Mouse (Mus musculus) CD8-positive naive resting alpha-beta T cell, adult 2 months (primary cell): Measurements from ENCODE around the gene Sipa1l1.

ENCODE experiments used
- DNase-seq, 2 experiments: peaks; one replicate each; pipeline ENCODE4 v3.0.0; 2022; ENCODE audit warnings: low read depth in 2 of 2, low spot score in 2 of 2

Sipa1l1 gene

DNA sequence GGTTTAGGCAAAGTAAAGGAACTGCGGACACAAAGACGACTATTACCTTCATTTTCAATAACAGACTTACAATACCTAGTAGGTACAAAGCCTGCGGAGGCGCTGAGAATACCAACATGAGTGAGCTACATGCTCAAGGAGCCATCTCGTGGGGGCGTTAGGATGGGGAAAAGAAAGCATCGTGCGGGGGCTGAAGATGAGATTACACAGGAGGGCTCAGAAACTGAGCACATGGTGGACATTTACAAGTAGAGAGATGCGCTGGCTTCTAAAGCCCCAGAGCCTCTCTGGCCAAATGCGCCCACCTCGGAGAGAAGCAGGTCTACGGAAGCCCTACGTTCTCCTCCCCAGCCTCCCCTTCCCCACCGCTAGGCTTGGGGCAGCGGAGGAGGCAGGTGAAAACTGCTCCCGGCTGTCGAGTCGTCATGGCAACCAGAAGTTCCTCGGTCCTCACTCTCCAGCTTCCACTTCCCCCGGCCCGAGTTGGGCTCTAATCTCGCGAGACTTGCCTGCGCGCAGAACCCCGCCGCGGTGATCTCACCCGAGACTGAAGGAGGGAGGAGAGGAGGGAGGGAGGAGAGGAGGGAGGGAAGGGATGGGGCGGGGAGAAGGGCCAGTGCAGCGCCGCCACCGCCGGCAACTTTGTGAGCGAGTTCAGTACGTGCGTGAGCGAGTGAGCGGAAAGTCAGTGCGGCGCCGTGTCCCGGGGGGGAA lies at the start of gene Sipa1l1:
Gene Sipa1l1, plus strand, starts transcription at position 501 of the 714 bp plus-strand sequence.
- peak; percentile 96 for DNase-seq

- no peak for DNase-seq
These were observed 47.2 kb upstream of the Sipa1l1 start for GRCm38 (mm10) chr12:82121947-82122346.

DNA sequence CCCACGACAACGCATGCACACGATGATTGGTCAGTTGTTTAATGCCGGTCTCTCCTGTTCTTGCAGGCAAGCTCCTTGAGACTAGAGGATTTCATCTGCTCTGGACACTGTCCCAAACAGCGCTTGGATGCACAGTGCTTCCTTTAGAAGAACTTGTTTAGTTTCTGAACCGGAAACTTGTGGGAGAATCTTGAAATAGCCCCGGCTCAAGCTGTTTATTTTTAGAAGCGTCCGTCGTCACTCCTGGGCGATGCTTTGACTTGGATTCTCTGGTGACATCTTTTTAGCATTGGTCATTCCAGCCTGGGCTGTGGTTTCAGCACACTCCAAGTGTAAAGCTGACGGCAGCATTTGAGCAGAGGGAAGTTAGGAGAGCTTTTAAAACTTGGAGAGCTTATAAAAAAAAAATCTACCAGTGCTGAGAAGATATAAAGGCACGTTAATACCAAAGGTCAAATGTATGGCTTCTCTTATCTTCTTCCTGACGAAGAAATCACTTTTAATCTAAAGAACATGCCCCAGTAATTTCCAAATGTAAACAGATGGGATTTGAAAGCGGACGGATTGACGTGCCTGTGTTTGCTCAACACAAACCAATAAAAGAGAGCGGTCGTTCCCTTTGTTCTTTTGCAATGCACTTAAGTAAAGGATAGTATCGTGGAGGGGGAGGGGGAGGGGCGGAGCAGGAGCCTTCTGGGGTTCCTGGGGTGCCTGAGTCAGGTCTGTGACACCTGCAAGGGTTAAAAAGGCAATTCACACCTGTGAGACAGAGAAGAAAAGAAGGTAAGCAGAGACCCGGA lies 46.5 kb upstream of the Sipa1l1 start:
- DNase-seq, result no peak

DNA sequence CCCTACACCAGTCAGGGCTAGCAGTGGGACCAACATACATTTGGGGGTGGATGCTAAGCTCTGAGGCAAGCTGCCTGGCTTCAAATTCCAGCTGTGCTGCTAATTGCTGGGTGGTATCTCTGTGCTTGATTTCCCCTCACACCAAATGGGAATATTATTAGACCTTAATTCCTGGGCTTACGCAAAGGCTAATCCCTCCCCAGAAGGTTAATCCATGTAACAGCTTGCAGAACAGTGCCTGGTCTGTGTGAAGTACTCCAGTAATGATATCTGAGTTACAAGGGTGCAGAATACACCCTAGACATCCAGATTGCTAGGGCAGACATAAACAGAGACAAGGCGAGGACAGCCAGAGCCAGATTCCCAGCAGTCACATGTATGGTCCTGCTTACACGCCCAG lies 42.3 kb upstream of the Sipa1l1 start:
- DNase-seq, result no peak

DNA sequence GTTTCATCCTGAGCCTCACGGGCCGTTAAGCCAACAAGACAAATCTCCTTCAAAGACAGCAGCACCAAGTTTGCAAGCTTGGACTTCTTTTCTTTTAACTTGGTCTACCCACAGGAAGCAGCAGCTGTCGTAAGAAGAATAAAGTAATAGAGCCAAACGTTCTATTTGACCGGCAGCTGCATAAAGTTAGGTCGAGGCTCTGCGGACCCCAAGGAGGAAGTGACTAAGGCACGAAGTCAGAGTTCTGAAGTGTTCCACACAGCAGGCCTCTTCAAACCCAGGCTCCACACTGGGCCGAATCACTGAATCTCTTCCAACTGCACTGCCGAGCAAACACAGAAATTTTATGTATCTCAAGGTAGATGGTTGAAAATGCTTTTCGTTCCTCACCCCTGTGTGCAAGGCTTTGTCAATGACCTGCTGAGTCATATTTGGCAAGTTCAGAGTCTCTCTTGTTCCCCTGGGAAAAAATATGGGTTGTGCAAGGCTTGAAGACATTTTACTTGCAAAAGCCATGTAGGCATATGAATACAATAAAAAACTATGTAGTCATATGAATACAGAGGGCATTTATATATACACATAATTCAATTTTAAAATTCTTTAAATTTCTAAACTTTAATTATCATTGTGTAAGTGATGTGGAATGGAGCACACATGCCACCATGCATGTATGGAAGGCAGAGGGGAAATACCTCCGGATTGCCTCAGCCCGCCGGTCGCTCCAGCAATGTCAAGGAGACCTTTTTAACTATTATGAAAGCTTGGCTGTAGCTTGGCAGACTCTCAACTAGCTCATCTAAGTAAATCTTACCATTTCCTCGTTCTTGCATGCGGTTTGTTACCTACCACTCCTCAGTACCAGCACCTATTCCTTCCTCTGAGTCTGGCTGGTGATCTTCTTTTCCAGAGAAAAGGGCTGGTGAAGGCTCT lies 29.6 kb upstream of the Sipa1l1 start:
- DNase-seq, result no peak

GRCm38 (mm10) chr12:82143371-82143770 lies 25.7 kb upstream of the Sipa1l1 start:
- no peak for DNase-seq

DNA sequence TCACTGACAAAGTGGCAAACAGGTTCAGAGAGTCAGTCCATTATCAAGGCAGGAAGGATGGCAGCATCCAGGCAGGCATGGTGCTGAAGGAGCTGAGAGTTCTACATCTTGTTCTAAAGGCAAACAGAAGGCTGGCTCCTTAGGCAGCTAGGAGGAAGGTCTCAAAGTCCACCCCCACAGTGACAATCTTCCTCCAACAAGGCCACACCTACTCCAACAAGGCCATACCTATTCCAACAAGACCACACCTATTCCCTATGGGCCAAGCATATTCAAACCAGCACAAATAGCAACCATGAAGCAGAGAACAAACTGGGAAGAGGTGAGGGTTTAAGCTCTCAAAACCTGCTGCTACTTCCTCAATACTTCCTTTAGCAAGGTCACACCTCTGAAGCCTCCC lies 23.9 kb upstream of the Sipa1l1 start:
- no peak for DNase-seq

GRCm38 (mm10) chr12:82147021-82147693 lies 22.0 kb upstream of the Sipa1l1 start:
- DNase-seq, result no peak

GRCm38 (mm10) chr12:82148328-82148930 lies 20.7 kb upstream of the Sipa1l1 start:
- DNase-seq, result no peak

GRCm38 (mm10) chr12:82151019-82151418 lies 18.1 kb upstream of the Sipa1l1 start:
- no peak for DNase-seq

DNA sequence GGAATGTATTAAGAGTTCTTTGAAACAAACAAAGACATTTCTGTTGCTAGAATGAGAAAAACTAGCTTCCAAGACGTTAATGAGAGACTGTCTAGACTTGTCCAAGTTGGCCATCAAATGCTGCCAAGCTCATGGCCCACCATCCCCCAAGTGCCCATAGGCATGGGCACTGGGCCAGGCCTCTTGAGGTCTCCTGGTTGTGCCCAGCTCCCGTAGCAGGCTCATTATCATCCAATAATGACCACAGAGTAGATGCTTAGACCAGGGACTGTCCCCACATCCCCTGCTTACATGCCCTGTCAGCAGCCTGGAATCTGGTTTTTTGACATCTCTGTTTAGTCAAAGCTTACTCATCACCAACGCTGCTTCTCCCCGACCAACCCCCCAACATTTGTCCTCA lies 14.6 kb upstream of the Sipa1l1 start:
- no peak for DNase-seq

GRCm38 (mm10) chr12:82158516-82158915 lies 10.6 kb upstream of the Sipa1l1 start:
- no peak for DNase-seq

DNA sequence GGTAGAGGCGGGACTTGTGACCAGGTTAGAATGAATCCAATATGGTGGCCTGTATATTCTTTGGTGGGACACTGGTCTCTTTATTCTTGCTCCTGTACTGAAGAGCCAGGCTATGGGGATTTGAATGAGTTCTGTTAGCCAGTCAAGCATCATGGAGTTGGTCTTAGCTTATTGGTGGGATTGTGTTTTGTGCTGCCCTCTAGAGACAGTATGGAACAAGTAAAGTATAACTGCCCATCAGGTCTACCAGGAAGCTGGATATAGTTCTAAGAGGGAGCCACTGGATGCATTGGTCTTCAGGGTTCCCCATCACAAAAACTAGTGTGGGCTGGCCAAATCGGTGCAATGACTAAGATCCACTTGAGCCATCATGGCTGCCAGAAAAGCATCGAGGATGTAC lies 9.7 kb upstream of the Sipa1l1 start:
- no peak for DNase-seq

DNA sequence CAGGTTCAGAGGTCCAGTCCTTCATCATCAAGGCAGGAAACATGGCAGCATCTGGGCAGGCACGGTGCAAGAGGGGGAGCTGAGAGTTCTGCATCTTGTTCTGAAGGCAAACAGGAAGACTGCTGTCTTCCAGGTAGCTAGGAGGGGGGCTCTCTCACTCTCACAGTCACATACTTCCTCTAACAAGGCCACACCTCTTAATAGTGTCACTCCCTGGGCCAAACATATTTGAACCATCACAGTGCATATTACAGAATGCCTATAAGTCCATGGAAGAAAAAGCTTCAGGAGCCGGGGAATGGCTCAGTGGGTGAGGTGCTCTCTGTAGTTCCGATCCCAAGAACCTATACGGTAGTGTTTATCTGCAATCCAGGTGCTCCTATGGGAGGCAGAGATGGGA lies 3.5 kb upstream of the Sipa1l1 start:
- DNase-seq, result no peak

- DNase-seq, result peak; percentile 56 to 66
These were observed 3.0 kb upstream of the Sipa1l1 start for GRCm38 (mm10) chr12:82166101-82166571.

- peak; percentile 58 to 66 for DNase-seq
These were observed 681 bp downstream of the Sipa1l1 start for GRCm38 (mm10) chr12:82169571-82170431.

DNA sequence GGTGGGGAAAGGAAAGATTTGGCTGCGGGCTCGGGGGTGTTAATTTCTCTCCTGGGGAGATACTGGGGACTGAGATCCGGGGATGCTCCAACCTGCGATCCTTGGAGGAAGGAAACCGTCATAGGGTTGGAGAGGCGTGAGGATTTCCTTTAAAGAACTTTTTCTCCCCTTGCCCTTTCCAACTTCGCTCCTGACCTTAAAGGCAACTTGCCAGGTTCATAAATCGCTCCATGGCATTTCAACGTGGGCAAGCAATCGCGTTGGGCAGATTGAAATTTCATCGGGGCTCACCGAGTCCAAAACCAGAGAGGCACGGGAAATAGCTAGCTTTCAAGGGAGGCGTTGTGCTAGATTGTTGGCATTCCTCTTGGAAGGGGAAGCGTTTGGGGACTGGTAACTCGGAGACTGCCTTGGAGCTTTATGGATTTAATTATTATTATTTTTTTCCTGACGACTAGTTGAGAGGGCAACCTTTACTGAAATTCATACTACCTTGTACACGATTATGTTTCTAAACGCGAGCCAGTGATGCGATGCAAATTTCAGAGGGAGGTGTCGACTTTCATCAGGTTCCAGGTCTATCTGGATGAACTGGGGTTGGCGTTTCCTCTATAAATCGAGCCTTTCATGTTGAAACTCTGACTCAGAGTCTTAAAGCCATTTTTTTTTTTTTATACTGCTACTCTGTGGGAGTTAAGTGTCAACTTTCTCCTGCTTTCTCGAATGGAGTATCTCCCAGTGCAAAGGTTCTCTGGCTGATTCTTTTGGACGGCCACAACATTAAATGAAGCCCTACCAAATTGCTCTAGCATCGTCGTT lies 1.6 kb downstream of the Sipa1l1 start:
- no peak for DNase-seq

GRCm38 (mm10) chr12:82171591-82171990 lies 2.5 kb downstream of the Sipa1l1 start:
- no peak for DNase-seq

- DNase-seq, result no peak
These were observed 4.5 kb downstream of the Sipa1l1 start for GRCm38 (mm10) chr12:82173623-82174022.
